Mouse (Mus musculus): Measurements from ENCODE around the gene Vwa8. TPM values are rescaled to one million over a fixed set of nuclear protein-coding genes. Genes with fewer than 3 reads are reported as not detected.
"Not testable (repeated sequence)": the region's sequence is repeated elsewhere in the genome, so short reads cannot be mapped to it uniquely, and the experiment has no call there.

Gene Vwa8
- polyA plus RNA-seq, 1 experiment from 2014 or later: 7.6 TPM

GRCm38 (mm10) chr14:78850666-78851065 lies 1.8 kb downstream of the Vwa8 start:
- Histone ChIP-seq H3K36me3 (no peaks in the 10 kb centered on the region), H3K9me3 (no peaks in the 10 kb centered on the region), H3K27me3 (ENCODE audit: insufficient read depth, poor library complexity, severe bottlenecking) (0 out of 2 replicates have a peak, but pooled peaks cover 4% of the 10 kb centered on the region), H3K4me3 (no peak overlapping the region), H3K4me1 (replicated peaks) (peaks cover 35% of the 10 kb centered on the region), H3K27ac (peak overlapping the region; percentile 50; the same call in 1 of the 2 replicates)
- peak; percentile 39 for DNase-seq (ENCODE audit: low spot score)
- WGBS: 30% methylated on average over 8 of the region's 8 CpGs

GRCm38 (mm10) chr14:78851366-78851765 lies 2.5 kb downstream of the Vwa8 start:
- Histone ChIP-seq H3K27ac (no peak overlapping the region), H3K4me1 (replicated peaks) (peaks cover 35% of the 10 kb centered on the region), H3K36me3 (no peaks in the 10 kb centered on the region), H3K9me3 (no peaks in the 10 kb centered on the region), H3K4me3 (no peak overlapping the region), H3K27me3 (ENCODE audit: insufficient read depth, poor library complexity, severe bottlenecking) (0 out of 2 replicates have a peak, but pooled peaks cover 4% of the 10 kb centered on the region)
- 64% methylated on average over 3 of the region's 3 CpGs for WGBS
- DNase-seq (ENCODE audit: low spot score): no peak

- Histone ChIP-seq H3K9me3 (no peaks in the 10 kb centered on the region), H3K4me1 (replicated peaks) (peaks cover 35% of the 10 kb centered on the region), H3K36me3 (no peaks in the 10 kb centered on the region), H3K4me3 (no peak overlapping the region), H3K27ac (no peak overlapping the region), H3K27me3 (ENCODE audit: insufficient read depth, poor library complexity, severe bottlenecking) (no peaks in the 10 kb centered on the region)
- no peak for DNase-seq (ENCODE audit: low spot score)
- 78% methylated on average over 5 of the region's 5 CpGs for WGBS
These were observed 3.8 kb downstream of the Vwa8 start for GRCm38 (mm10) chr14:78852401-78853246.

- 96% methylated on average over 5 of the region's 5 CpGs for WGBS
- no peak for DNase-seq (ENCODE audit: low spot score)
- H3K27ac ChIP-seq: no peak overlapping the region
These were observed 12.3 kb downstream of the Vwa8 start for GRCm38 (mm10) chr14:78861156-78861555.

GRCm38 (mm10) chr14:78870036-78870435 lies 21.2 kb downstream of the Vwa8 start:
- no peak overlapping the region for H3K27ac ChIP-seq

More at GRCm38 (mm10) chr14:78861156-78861555, 12.3 kb downstream of the Vwa8 start:
- Histone ChIP-seq H3K4me1 (replicated peaks) (no peaks in the 10 kb centered on the region), H3K27me3 (ENCODE audit: insufficient read depth, poor library complexity, severe bottlenecking) (no peaks in the 10 kb centered on the region), H3K36me3 (no peaks in the 10 kb centered on the region), H3K4me3 (no peak overlapping the region), H3K9me3 (no peaks in the 10 kb centered on the region)

GRCm38 (mm10) chr14:78877176-78877575 lies 28.3 kb downstream of the Vwa8 start:
- Histone ChIP-seq H3K4me1 (replicated peaks) (peaks cover 6% of the 10 kb centered on the region; the same call in 1 of the 2 replicates), H3K27ac (no peak overlapping the region), H3K4me3 (no peak overlapping the region), H3K27me3 (ENCODE audit: insufficient read depth, poor library complexity, severe bottlenecking) (no peaks in the 10 kb centered on the region), H3K36me3 (peaks cover 7% of the 10 kb centered on the region; the same call in 1 of the 2 replicates), H3K9me3 (no peaks in the 10 kb centered on the region)
- 82% methylated on average over 2 of the region's 2 CpGs for WGBS
- no peak for DNase-seq (ENCODE audit: low spot score)

More at GRCm38 (mm10) chr14:78870036-78870435, 21.2 kb downstream of the Vwa8 start:
- no peaks in the 10 kb centered on the region for H3K4me1 ChIP-seq (replicated peaks)
- DNase-seq (ENCODE audit: low spot score): no peak
- H3K27me3 ChIP-seq (ENCODE audit: insufficient read depth, poor library complexity, severe bottlenecking): no peaks in the 10 kb centered on the region
- H3K36me3 ChIP-seq: peaks cover 7% of the 10 kb centered on the region; the same call in 1 of the 2 replicates
- WGBS: 34% methylated on average over 2 of the region's 2 CpGs
- no peak overlapping the region for H3K4me3 ChIP-seq
- no peaks in the 10 kb centered on the region for H3K9me3 ChIP-seq

GRCm38 (mm10) chr14:78878402-78879045 lies 29.7 kb downstream of the Vwa8 start:
- Histone ChIP-seq H3K9me3 (no peaks in the 10 kb centered on the region), H3K27me3 (ENCODE audit: insufficient read depth, poor library complexity, severe bottlenecking) (no peaks in the 10 kb centered on the region), H3K27ac (no peak overlapping the region), H3K36me3 (no peaks in the 10 kb centered on the region), H3K4me3 (no peak overlapping the region), H3K4me1 (replicated peaks) (peaks cover 6% of the 10 kb centered on the region; the same call in 1 of the 2 replicates)
- 82% methylated on average over 13 of the region's 13 CpGs for WGBS
- no peak for DNase-seq (ENCODE audit: low spot score)

GRCm38 (mm10) chr14:78880879-78881278 lies 32.0 kb downstream of the Vwa8 start:
- Histone ChIP-seq H3K36me3 (no peaks in the 10 kb centered on the region), H3K4me3 (no peak overlapping the region), H3K27me3 (ENCODE audit: insufficient read depth, poor library complexity, severe bottlenecking) (no peaks in the 10 kb centered on the region), H3K4me1 (replicated peaks) (peaks cover 6% of the 10 kb centered on the region; the same call in 1 of the 2 replicates), H3K9me3 (no peaks in the 10 kb centered on the region), H3K27ac (no peak overlapping the region)
- no peak for DNase-seq (ENCODE audit: low spot score)
- WGBS: 80% methylated on average over 4 of the region's 4 CpGs

GRCm38 (mm10) chr14:78881563-78881962 lies 32.7 kb downstream of the Vwa8 start:
- Histone ChIP-seq H3K27me3 (ENCODE audit: insufficient read depth, poor library complexity, severe bottlenecking) (no peaks in the 10 kb centered on the region), H3K4me1 (replicated peaks) (peaks cover 6% of the 10 kb centered on the region; the same call in 1 of the 2 replicates), H3K4me3 (no peak overlapping the region), H3K36me3 (no peaks in the 10 kb centered on the region), H3K27ac (no peak overlapping the region), H3K9me3 (no peaks in the 10 kb centered on the region)
- 78% methylated on average over 10 of the region's 10 CpGs for WGBS
- no peak for DNase-seq (ENCODE audit: low spot score)

- Histone ChIP-seq H3K4me3 (no peak overlapping the region), H3K4me1 (replicated peaks) (peaks cover 6% of the 10 kb centered on the region; the same call in 1 of the 2 replicates), H3K9me3 (no peaks in the 10 kb centered on the region), H3K27me3 (ENCODE audit: insufficient read depth, poor library complexity, severe bottlenecking) (no peaks in the 10 kb centered on the region), H3K27ac (no peak overlapping the region), H3K36me3 (no peaks in the 10 kb centered on the region)
- no peak for DNase-seq (ENCODE audit: low spot score)
- 76% methylated on average over 7 of the region's 7 CpGs for WGBS
These were observed 37.2 kb downstream of the Vwa8 start for GRCm38 (mm10) chr14:78885915-78886534.

GRCm38 (mm10) chr14:78886566-78887234 lies 37.8 kb downstream of the Vwa8 start:
- WGBS: 92% methylated on average over 8 of the region's 8 CpGs
- DNase-seq (ENCODE audit: low spot score): no peak
- H3K27me3 ChIP-seq (ENCODE audit: insufficient read depth, poor library complexity, severe bottlenecking): no peaks in the 10 kb centered on the region
- H3K9me3 ChIP-seq: no peaks in the 10 kb centered on the region
- H3K27ac ChIP-seq: no peak overlapping the region
- H3K4me1 ChIP-seq (replicated peaks): peaks cover 3% of the 10 kb centered on the region; the same call in 1 of the 2 replicates
- H3K4me3 ChIP-seq: no peak overlapping the region
- H3K36me3 ChIP-seq: no peaks in the 10 kb centered on the region

- not testable (repeated sequence) for H3K27ac ChIP-seq; H3K4me3 ChIP-seq; H3K36me3 ChIP-seq; H3K4me1 ChIP-seq (replicated peaks); H3K9me3 ChIP-seq; DNase-seq (ENCODE audit: low spot score); H3K27me3 ChIP-seq (ENCODE audit: insufficient read depth, poor library complexity, severe bottlenecking)
- 95% methylated on average over 18 of the region's 18 CpGs for WGBS
These were observed 38.6 kb downstream of the Vwa8 start for GRCm38 (mm10) chr14:78887494-78887893.

Data from hindbrain, embryonic 10.5 days (tissue).